Mouse (Mus musculus) limb, embryonic 11.5 days (tissue): ENCODE measurements around the gene BC024978. TPM values are rescaled to one million over a fixed set of nuclear protein-coding genes. Genes with fewer than 3 reads are reported as not detected.

ENCODE experiments used
- ATAC-seq: fragments of 200-750 bp; cut with Nextera tagmentation; 2 replicates; pipeline ENCODE4 v1.8.0; 2017; ENCODE audit warnings: low read depth; ENCODE audit not compliant: insufficient number of reproducible peaks, low FRiP score, low TSS enrichment
- DNase-seq: peaks from one replicate; pipeline ENCODE4 v3.0.0-alpha.2; 2015; ENCODE audit warnings: low spot score
- H3K27ac ChIP-seq: fragments of 300-500 bp; sonication (generic); replicated peaks from 2 replicates; pipeline ENCODE4 v1.5.1; 2014; ENCODE audit warnings: low read depth, mild to moderate bottlenecking, low read length
- H3K27me3 ChIP-seq: fragments of 300-500 bp; sonication (generic); 2 replicates; pipeline ENCODE4 v1.6.1; 2014; ENCODE audit warnings: mild to moderate bottlenecking, low read length, mixed read lengths; ENCODE audit not compliant: control insufficient read depth, insufficient read depth
- H3K36me3 ChIP-seq: fragments of 300-500 bp; sonication (generic); 2 replicates; pipeline ENCODE4 v1.6.1; 2014; ENCODE audit warnings: mild to moderate bottlenecking, low read length, moderate library complexity, mixed read lengths; ENCODE audit not compliant: control insufficient read depth, insufficient read depth
- H3K4me1 ChIP-seq: fragments of 300-500 bp; sonication (generic); 2 replicates; pipeline ENCODE4 v1.6.1; 2014; ENCODE audit warnings: low read length, mixed read lengths; ENCODE audit not compliant: control insufficient read depth, insufficient read depth
- H3K4me2 ChIP-seq: fragments of 300-500 bp; sonication (generic); 2 replicates; pipeline ENCODE4 v1.6.1; 2014; ENCODE audit warnings: low read depth, mild to moderate bottlenecking, moderate library complexity; ENCODE audit not compliant: severe bottlenecking
- H3K4me3 ChIP-seq: fragments of 300-500 bp; sonication (generic); 2 replicates; pipeline ENCODE4 v1.5.1; 2014; ENCODE audit warnings: low read depth, low read length
- H3K9ac ChIP-seq: fragments of 300-500 bp; sonication (generic); 2 replicates; pipeline ENCODE4 v1.6.1; 2014; ENCODE audit warnings: mild to moderate bottlenecking, low read length
- H3K9me3 ChIP-seq: fragments of 300-500 bp; sonication (generic); 2 replicates; pipeline ENCODE4 v1.6.1; 2016; ENCODE audit warnings: low read length; ENCODE audit not compliant: control insufficient read depth
- WGBS: fragments of 180-500 bp; shearing (Covaris S2); extraction: QIAGEN DNeasy Blood & Tissue Kit; methylation state at CpG from one replicate; pipeline ENCODE4 v1.1.7; 2014; 5-methylcytosine and 5-hydroxymethylcytosine counted together
- polyA plus RNA-seq: library from polyadenylated mRNA; unstranded; fragments of >200 nt; fragmentation: Nextera tagmentation; extraction: Ambion mirVana; gene quantifications from 2 replicates; pipeline ENCODE4 v1.2.1, GENCODE M21; 2014

BC024978 gene
- polyA plus RNA-seq, 1 experiment from 2014 or later = 3.9 TPM

DNA sequence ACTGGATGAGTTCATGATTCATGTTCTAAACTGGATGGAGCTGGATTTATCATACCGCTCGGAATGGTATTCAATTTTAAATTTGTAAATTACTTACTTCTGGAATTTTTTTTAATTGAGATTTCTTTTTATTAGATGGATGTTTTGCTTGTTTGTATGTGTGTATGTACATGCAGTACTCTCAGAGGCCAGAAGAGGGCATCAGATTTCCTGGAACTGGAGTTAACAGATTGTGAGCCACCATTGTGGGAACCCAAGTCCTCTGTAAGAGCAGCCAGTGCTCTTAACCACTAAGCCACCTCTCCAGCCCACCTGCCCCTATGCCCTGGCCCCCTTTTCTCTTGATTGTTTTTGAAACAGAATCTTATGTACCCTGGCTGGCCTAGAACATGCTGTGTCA is 53.6 kb downstream of the BC024978 start:
- Histone ChIP-seq H3K4me2 (no peak overlapping the region), H3K27me3 (no peaks in the 10 kb centered on the region), H3K9ac (no peak overlapping the region), H3K36me3 (peaks cover 2% of the 10 kb centered on the region; the same call in 1 of the 2 replicates), H3K27ac (no peak overlapping the region), H3K4me1 (no peaks in the 10 kb centered on the region), H3K4me3 (no peak overlapping the region), H3K9me3 (no peaks in the 10 kb centered on the region)
- DNase-seq = no peak
- no peak for ATAC-seq
- 82% methylated on average over 2 of the region's 2 CpGs for WGBS

DNA sequence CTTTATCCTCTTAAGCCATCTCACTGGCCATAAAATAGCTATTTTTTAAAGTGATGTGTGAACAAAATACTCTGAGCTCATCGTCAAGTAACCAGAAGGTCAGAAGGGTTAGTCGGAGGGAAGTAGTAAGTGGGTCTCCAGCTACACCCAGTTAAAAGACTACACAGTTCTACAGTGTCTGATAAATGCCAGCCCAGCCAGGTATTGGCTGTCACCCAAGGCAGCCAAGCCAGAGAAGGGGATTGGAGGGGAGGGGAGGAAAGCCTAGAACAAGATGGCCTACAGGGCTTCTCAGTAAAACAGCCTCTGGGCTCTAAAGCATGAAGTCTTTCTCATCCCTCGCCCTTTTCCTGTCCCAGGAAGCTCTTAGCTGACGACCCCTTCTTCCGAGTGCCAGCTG is 54.3 kb downstream of the BC024978 start:
- Histone ChIP-seq H3K4me1 (no peaks in the 10 kb centered on the region), H3K36me3 (peaks cover 2% of the 10 kb centered on the region; the same call in 1 of the 2 replicates), H3K9ac (no peak overlapping the region), H3K4me3 (no peak overlapping the region), H3K4me2 (no peak overlapping the region), H3K27ac (no peak overlapping the region), H3K9me3 (no peaks in the 10 kb centered on the region), H3K27me3 (no peaks in the 10 kb centered on the region)
- DNase-seq (no peak), ATAC-seq (no peak)
- WGBS = 86% methylated on average over 5 of the region's 5 CpGs

DNA sequence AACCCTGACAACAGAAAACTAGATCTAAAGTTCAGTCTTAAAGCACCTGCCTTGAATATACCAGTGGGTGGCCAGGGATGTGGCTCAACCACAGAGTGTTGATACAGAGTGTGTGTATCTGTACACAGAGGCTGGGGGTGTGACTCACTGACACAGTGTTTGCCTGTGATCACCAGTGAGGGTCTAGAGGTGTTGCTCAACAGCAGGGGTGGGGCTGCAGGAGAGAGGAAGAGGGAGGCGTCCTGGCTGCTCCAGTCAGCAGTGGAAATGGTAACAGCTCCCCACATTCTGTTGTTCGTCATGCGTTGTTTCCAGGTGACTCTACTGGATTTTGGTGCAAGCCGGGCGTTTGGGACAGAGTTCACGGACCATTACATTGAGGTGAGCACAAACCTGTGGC is 56.4 kb downstream of the BC024978 start:
- no peak for DNase-seq
- Histone ChIP-seq H3K4me1 (peaks cover under 1% of the 10 kb centered on the region), H3K27ac (no peak overlapping the region), H3K9me3 (no peaks in the 10 kb centered on the region), H3K4me3 (no peak overlapping the region), H3K27me3 (no peaks in the 10 kb centered on the region), H3K36me3 (peaks cover 2% of the 10 kb centered on the region), H3K4me2 (no peak overlapping the region), H3K9ac (no peak overlapping the region)
- WGBS = 84% methylated on average over 6 of the region's 6 CpGs
- ATAC-seq = no peak

DNA sequence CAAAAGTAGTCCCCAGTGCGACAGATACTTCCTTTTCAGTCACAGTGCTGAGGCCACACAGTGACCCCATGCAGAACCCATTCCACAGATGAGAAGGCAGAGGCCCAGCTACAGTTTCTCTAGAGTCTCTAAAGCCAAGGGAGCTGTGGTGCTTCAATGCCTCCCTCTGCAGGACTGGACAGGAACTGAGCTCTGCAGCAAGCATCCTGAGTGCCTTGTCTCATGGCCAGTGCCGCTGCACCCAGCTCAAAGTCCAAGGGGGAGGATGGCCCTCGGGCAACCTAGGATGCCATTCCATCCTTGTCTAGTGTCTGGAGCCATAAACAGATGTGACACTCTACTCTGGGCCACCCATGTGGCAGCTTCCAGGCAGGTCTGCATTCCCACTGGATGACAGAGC is 60.1 kb downstream of the BC024978 start:
- Histone ChIP-seq H3K9ac (no peak overlapping the region), H3K4me2 (no peak overlapping the region), H3K27ac (no peak overlapping the region), H3K27me3 (no peaks in the 10 kb centered on the region), H3K36me3 (peaks cover 2% of the 10 kb centered on the region), H3K4me1 (peaks cover 19% of the 10 kb centered on the region), H3K9me3 (no peaks in the 10 kb centered on the region), H3K4me3 (no peak overlapping the region)
- 64% methylated on average over 3 of the region's 3 CpGs for WGBS
- ATAC-seq = no peak
- no peak for DNase-seq

DNA sequence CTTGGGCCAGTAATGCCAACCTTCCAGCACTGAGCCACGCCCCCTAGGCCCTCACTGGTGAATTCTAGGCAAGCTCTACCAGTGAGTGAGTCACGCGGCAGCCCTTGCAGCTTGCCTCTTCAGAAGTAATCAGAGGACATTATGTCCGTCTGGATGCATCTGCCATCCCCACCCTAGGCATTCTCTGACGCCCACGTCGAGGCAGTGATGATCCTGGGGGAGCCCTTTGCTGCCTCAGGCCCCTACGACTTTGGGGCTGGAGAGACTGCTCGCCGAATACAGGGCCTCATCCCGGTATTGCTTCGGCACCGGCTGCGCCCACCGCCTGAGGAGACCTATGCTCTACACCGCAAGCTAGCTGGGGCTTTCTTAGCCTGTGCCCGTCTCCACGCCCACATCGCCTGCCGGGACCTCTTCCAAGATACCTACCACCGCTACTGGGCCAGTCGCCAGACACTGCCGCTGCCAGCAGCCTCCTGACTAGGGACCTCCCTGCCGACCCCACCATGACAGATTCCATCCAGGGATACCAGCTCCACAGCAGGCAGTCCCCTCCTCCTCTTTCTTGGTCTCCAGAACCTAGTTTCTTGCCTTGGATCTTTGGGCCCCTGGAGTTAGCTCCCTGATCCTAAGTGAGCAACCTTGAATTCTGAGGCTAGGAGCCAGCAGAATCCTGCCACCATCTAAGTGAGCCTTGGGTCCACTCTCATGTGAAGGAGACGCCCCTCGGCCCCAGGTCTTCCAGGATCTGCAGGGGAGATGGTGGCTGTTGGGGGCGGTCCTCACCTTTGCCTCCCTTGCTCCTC is 61.7 kb downstream of the BC024978 start:
- peaks cover 19% of the 10 kb centered on the region for H3K4me1 ChIP-seq
- no peak overlapping the region for H3K4me3 ChIP-seq
- ATAC-seq = no peak
- no peaks in the 10 kb centered on the region for H3K27me3 ChIP-seq
- H3K27ac ChIP-seq = no peak overlapping the region
- H3K36me3 ChIP-seq = peaks cover 2% of the 10 kb centered on the region
- H3K9me3 ChIP-seq = no peaks in the 10 kb centered on the region
- H3K4me2 ChIP-seq = peak overlapping the region; percentile 69
- 9% methylated on average over 27 of the region's 27 CpGs for WGBS
- peak; percentile 34 for DNase-seq
- H3K9ac ChIP-seq = 0 out of 2 replicates have a peak overlapping the region, but pooled peaks have one; percentile 17

DNA sequence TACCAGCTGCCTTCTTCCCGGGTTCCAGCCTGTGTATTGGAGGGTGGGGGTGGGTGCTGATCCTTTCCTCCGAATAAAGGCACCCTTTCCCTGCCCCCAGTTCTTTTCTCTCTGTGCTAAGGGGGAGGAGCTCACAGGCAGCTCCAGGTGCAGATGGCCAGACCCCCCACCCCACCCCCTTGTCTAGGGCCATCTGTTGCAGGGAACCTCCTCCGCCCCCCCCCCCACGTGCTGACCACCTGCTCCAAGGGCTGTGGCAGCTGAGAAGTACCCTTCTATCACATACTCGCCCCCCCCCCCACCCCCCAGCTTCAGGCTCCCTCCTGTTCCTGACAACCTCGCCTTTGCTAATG is 62.2 kb downstream of the BC024978 start:
- Histone ChIP-seq H3K9ac (no peak overlapping the region), H3K4me2 (peak overlapping the region; percentile 69), H3K4me3 (peak overlapping the region; percentile 63), H3K27ac (no peak overlapping the region), H3K9me3 (no peaks in the 10 kb centered on the region), H3K4me1 (peaks cover 19% of the 10 kb centered on the region), H3K27me3 (no peaks in the 10 kb centered on the region), H3K36me3 (peaks cover 2% of the 10 kb centered on the region)
- ATAC-seq (peak; percentile 27), DNase-seq (peak; percentile 38)
- WGBS = 4% methylated on average over 6 of the region's 6 CpGs

DNA sequence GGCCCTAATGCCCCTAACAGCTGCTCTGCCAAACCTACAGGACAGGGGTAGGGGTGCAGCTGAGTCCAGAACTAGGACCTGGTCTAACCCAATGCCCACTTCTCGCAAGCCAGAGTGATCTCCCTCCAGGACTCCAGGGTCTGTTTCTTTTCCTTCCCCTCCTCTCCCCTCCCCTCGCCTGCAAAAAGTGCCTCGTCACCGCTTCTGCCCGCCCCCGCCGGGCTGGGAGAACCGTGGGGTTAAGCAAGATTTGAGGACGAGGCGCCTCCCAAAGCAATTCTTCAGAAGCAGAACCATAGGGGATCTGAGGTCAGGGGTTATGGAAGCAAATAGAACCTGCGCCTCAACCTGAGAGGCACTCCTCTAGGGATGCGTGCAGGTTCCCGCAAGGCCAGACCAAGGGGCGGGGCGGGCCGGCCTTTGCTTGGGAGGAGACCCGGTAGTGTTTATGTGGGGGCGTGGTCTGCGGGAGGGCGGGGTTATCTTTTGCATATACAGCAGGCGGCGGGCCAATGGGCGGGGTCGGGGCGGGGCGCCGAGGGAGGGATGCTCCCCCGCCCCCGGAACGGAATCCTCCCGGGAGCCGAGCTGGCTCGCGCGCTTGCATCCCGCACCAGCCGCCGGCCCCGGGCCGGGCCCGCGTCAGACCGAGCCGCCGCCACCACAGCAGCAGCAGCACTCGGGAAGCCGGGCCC is 62.8 kb downstream of the BC024978 start, which contains the start of gene Numbl:
Gene Numbl (plus strand): TSS at position 229 of the 695 bp plus-strand sequence.
- H3K27ac ChIP-seq = peak within 1 kb of the TSS; percentile 47; the same call in 1 of the 2 replicates
- peaks cover 2% of the 10 kb centered on the region for H3K36me3 ChIP-seq
- H3K4me3 ChIP-seq = peak within 1 kb of the TSS; percentile 63
- H3K9me3 ChIP-seq = no peaks in the 10 kb centered on the region
- H3K9ac ChIP-seq = peak within 1 kb of the TSS; percentile 85
- ATAC-seq (peak; percentile 83), DNase-seq (peak; percentile 96)
- peak within 1 kb of the TSS; percentile 69 for H3K4me2 ChIP-seq
- H3K27me3 ChIP-seq = no peaks in the 10 kb centered on the region
- 1% methylated on average over 39 of the region's 47 CpGs for WGBS
- H3K4me1 ChIP-seq = peaks cover 19% of the 10 kb centered on the region

DNA sequence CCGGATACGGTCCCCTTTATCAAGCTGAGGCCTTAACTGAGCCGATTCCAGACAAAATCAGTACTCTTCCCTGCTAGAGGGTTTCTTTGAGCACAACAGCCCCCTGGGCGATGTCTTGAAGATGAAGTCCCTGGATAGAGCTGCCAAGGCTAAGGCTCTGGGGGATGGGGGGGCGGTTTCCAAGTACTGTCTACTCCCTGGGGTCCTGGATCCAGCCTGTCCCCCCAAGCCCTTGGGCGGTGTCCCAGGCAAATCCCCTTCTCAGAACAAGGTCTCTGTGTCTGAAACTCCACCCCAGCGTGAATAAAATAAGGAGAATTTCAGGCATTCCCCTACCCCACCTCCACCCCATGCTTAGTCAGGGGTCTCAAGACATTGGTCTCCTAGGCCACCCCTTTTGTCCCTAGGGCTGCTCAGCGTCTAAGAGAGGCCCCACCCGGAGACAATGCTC is 63.7 kb downstream of the BC024978 start:
- Histone ChIP-seq H3K9ac (peak overlapping the region; percentile 85), H3K4me3 (peak overlapping the region; percentile 63), H3K27ac (no peak overlapping the region), H3K4me1 (peaks cover 19% of the 10 kb centered on the region), H3K27me3 (no peaks in the 10 kb centered on the region), H3K4me2 (peak overlapping the region; percentile 69), H3K36me3 (peaks cover 2% of the 10 kb centered on the region), H3K9me3 (no peaks in the 10 kb centered on the region)
- ATAC-seq = no peak
- peak; percentile 50 for DNase-seq
- WGBS = 7% methylated on average over 9 of the region's 9 CpGs
